Mouse (Mus musculus) right cerebral cortex, adult 18-20 months (tissue): ENCODE data around the gene Nell2.

Experiments
- DNase-seq: peaks from one replicate; pipeline ENCODE4 v3.0.0; 2022; ENCODE audit warnings: mixed read lengths

Nell2 gene

DNA sequence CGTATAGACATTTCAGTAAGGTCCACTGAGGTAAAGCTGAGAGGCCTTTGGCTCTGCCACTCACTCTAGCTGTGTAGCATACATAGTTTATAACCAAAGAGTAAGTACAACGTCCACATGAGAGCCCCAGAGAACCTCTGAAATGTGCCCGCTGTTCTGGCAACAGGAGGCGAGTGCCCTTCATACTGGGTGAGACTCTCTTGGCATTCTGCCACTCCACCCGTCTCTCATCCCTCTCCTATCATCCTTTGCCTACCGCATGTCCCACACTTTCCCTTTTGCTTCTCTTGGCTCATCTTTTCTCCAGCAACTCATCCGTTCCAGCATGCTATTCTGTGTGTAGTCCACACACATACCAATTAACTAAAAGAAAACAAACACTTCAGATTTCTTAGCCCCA, 442.4 kb downstream of the Nell2 start:
- no peak for DNase-seq

- DNase-seq: no peak
Observed at GRCm38 (mm10) chr15:95081654-95082053, 446.7 kb downstream of the Nell2 start.

DNA sequence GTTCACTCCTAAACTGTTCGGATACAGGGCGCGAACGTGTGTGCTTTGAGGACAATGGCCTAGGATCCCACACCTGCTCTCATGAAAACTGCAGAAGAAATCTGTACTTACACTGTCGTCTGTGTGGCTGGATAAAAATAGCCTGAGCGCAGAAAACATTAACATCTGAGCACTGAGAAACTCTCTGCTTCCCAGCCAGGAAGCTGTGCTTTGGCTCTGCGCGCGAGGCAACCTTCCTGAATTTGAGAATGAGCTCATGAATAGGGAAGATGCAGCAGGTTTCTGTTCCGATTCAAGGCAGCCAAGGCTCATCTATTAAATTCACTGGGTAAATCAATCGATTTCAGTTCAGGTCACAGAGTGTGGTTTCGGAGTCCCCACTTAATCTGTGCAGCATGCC, 453.0 kb downstream of the Nell2 start:
- peak; percentile 69 for DNase-seq

- DNase-seq: no peak
Observed at GRCm38 (mm10) chr15:95070881-95071280, 457.5 kb downstream of the Nell2 start.

DNA sequence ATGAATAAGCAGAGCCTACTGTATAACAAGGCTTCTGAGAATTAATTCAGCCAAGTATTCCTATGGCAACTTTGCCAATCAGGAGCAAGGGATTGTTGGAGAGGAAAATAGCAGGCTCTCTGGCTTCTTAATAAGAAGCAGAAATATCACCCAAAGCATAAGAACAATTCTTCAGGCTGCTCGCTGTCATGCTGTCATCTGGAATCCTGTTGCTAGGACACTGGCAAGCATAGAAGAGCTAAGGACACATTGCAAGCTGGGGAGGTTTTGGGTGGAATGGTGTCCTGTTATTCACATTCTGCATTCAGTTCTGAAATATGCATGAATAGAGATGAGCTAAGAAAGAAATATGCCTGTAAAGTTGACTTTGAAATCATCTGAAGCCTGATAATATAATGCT, 459.6 kb downstream of the Nell2 start:
- peak; percentile 24 for DNase-seq

- DNase-seq: no peak
Observed at GRCm38 (mm10) chr15:95068023-95068422, 460.3 kb downstream of the Nell2 start.

- no peak for DNase-seq
Observed at GRCm38 (mm10) chr15:95055081-95055650, 473.2 kb downstream of the Nell2 start.

DNA sequence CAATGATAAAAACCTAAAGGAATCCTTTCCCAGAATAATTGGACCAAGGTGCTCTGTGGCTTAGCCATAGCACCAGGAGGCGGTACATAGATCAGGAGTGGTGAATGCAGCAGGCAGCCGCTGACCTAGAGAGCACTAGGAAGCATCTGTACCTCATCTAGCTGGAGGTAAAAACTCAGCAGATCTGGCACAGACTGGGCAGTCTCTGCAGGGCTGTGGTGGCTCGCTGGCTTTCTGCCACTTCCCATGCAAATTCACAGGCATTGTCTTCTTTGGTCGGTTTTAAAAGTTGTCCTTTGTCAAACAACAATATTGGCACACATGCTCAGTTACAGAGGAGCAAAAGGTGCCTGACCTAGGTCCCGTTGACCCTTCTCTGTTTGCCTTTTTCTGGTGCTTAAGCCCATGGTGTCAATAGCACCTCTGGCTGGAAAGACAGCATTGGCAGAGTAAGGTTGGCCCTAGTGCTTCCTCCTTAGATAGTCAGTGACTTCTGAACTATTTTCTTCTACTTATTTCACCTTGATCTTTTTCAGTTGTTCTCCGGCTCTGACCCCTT, 479.1 kb downstream of the Nell2 start:
- DNase-seq: no peak

DNA sequence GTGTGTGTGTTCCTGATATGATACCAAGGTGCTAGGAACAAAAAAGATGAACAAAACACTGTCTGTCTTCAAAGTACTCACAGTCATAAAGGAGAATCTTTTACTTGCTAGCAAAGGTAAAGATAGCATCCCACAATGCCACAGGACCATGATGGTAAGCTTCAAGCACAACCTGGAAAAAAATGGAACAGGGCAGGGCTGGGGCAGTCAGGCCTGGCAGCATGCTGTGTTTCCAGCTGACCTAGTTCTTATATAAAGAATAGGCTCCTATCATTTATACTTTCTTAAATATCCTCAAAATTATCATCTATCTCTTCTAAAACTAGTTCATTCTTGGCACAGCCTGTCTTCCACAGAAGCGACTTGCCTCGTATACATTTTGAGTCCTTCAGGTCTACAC, 480.9 kb downstream of the Nell2 start:
- DNase-seq: no peak

DNA sequence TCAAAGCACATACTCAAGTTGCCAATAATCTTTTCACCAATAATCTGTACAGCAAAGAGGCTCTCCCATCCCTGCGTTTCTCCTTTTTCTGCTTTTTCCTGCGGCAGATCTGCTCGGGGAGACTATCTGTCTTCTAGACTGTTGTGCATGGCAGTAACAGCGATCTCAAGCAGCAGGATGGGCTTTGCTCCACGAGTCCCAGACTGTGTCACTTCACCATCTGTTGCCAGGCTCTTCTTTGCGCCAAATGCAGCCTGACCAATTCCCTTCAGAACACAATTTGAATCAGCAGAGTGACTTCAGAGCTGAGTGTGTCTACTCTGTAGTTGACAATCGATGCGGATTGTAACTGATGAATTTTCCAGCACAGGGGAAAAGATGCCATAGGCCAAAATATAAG, 484.3 kb downstream of the Nell2 start:
- DNase-seq: peak; percentile 43

DNA sequence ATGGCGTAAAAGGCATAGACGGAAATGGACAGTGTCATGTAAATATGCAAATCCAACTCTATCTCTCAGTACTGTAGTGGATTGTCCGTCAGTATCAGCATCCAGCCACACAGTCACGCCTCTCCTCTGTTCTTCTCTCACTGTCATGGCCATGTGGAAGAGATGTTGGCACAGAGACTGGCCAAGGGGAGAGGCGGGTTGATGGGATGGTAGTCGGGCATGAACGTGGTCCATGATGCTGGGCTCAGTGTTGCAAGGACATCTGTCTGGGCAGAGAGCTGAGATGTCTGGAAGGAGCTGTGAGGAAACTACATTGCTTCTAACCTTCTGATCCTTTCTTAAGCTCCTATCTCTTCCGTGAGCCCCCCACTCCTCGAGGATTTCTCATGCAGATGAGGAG, 485.9 kb downstream of the Nell2 start:
- DNase-seq: no peak

GRCm38 (mm10) chr15:95029487-95029875, 498.9 kb downstream of the Nell2 start:
- DNase-seq: no peak

DNA sequence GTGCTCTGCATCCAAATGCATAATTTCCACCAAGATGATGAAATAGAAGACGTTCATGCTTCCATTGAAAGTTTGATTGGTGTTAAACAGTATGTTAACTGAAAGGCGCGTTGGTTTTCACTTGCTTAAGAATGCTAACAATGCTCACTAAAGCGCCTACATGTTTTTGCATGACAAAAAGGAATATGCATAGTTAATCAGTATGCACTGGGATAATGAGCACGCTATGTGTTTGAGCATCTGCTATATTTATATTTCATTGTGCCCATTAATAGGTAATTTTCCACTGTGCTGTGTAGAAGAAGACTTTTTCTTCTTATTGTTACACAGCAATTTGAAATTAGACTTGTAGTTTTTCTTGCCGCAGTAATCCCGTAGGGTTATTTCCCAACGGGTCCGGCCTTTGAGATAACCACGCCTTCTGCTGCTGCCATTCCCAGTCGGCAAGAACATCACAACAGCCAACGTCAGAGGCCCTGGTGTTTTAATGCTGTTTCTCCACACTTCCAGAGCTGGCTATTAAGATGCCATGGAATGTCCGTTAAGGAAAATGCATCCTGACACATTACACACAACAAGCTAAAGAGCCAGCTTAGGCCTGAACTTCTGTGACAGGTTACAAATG, 499.4 kb downstream of the Nell2 start:
- no peak for DNase-seq
